Mouse (Mus musculus): ENCODE data around the gene Phlpp1. TPM values are rescaled to one million over a fixed set of nuclear protein-coding genes. Genes with fewer than 3 reads are reported as not detected.
A peak's percentile ranks its signal among the peaks of the same experiment; 100 is the strongest.

The Phlpp1 gene
- polyA plus RNA-seq, 1 experiment from 2014 or later: 3.5 TPM

DNA sequence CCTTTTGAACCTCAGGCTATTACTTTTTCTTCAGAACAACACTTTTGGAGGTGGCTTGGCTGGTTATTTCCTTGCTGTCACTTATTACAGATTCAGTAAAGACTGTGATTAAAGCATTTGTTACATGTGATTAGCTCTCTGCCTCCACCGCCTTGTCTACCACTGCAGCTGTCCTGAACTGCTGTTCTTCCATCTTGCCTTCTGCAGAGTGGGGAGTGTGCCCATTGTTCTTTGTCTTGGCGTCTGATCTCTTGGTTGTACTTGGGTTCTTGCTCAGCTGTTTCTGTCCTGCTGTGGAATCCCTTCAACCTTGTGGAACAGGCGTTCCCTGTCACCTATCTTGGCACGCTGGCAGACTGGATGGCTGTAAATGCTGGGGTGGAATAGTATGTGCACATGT is 30.4 kb downstream of the Phlpp1 start:
- no peak for ATAC-seq (ENCODE audit: insufficient read depth, low FRiP score, low read depth)
- 79% methylated on average over 4 of the region's 4 CpGs for WGBS

GRCm38 (mm10) chr1:106203942-106204341 is 32.4 kb downstream of the Phlpp1 start:
- Histone ChIP-seq H3K9ac (no peak overlapping the region), H3K27me3 (replicated peaks) (no peaks in the 10 kb centered on the region), H3K36me3 (no peaks in the 10 kb centered on the region), H3K27ac (no peak overlapping the region), H3K9me3 (no peaks in the 10 kb centered on the region), H3K4me3 (replicated peaks) (no peak overlapping the region), H3K4me2 (no peak overlapping the region), H3K4me1 (no peaks in the 10 kb centered on the region)
- ATAC-seq (ENCODE audit: insufficient read depth, low FRiP score, low read depth): no peak
- WGBS: 66% methylated on average over 3 of the region's 3 CpGs

More for the DNA sequence above, 30.4 kb downstream of the Phlpp1 start:
- H3K9me3 ChIP-seq: no peaks in the 10 kb centered on the region
- H3K4me2 ChIP-seq: no peak overlapping the region
- H3K4me3 ChIP-seq (replicated peaks): no peak overlapping the region
- H3K9ac ChIP-seq: no peak overlapping the region
- no peaks in the 10 kb centered on the region for H3K4me1 ChIP-seq
- H3K36me3 ChIP-seq: no peaks in the 10 kb centered on the region
- H3K27ac ChIP-seq: no peak overlapping the region
- no peaks in the 10 kb centered on the region for H3K27me3 ChIP-seq (replicated peaks)

DNA sequence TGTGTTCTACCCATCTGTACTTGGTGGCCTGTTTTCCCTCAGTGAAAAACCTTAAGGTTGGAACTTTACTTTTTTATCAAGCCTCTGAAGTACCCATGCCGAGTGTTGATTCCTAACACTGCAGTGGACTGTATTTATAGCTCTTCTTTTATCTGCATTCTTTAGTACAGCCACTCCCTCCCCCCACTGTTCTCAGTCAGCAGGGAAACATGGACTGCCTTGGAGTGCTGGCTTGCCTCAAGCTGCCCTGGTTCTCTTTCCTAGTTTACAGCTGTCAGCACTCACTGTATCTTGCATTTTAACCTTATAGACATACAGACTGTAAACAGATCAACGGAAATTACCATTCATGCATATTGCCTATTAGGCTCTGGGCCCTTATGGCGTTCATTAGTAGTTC is 32.8 kb downstream of the Phlpp1 start:
- Histone ChIP-seq H3K4me3 (replicated peaks) (no peak overlapping the region), H3K36me3 (no peaks in the 10 kb centered on the region), H3K4me2 (no peak overlapping the region), H3K27ac (no peak overlapping the region), H3K9me3 (no peaks in the 10 kb centered on the region), H3K27me3 (replicated peaks) (no peaks in the 10 kb centered on the region), H3K4me1 (no peaks in the 10 kb centered on the region), H3K9ac (no peak overlapping the region)
- ATAC-seq (ENCODE audit: insufficient read depth, low FRiP score, low read depth): peak; percentile 70
- WGBS: 26% methylated on average over 3 of the region's 3 CpGs

GRCm38 (mm10) chr1:106208581-106208980 is 37.0 kb downstream of the Phlpp1 start:
- H3K4me2 ChIP-seq: no peak overlapping the region
- H3K4me3 ChIP-seq (replicated peaks): no peak overlapping the region
- no peaks in the 10 kb centered on the region for H3K9me3 ChIP-seq
- WGBS: 61% methylated on average over 5 of the region's 5 CpGs
- no peak overlapping the region for H3K9ac ChIP-seq
- H3K4me1 ChIP-seq: 0 out of 2 replicates have a peak, but pooled peaks cover 3% of the 10 kb centered on the region
- no peaks in the 10 kb centered on the region for H3K27me3 ChIP-seq (replicated peaks)
- no peaks in the 10 kb centered on the region for H3K36me3 ChIP-seq
- no peak for ATAC-seq (ENCODE audit: insufficient read depth, low FRiP score, low read depth)
- H3K27ac ChIP-seq: no peak overlapping the region

- Histone ChIP-seq H3K27ac (no peak overlapping the region), H3K36me3 (no peaks in the 10 kb centered on the region), H3K27me3 (replicated peaks) (no peaks in the 10 kb centered on the region), H3K4me2 (no peak overlapping the region), H3K4me1 (0 out of 2 replicates have a peak, but pooled peaks cover 3% of the 10 kb centered on the region), H3K4me3 (replicated peaks) (no peak overlapping the region), H3K9ac (no peak overlapping the region), H3K9me3 (no peaks in the 10 kb centered on the region)
- no peak for ATAC-seq (ENCODE audit: insufficient read depth, low FRiP score, low read depth)
- WGBS: 42% methylated on average over 3 of the region's 3 CpGs
These were observed 38.9 kb downstream of the Phlpp1 start for GRCm38 (mm10) chr1:106210461-106210860.

DNA sequence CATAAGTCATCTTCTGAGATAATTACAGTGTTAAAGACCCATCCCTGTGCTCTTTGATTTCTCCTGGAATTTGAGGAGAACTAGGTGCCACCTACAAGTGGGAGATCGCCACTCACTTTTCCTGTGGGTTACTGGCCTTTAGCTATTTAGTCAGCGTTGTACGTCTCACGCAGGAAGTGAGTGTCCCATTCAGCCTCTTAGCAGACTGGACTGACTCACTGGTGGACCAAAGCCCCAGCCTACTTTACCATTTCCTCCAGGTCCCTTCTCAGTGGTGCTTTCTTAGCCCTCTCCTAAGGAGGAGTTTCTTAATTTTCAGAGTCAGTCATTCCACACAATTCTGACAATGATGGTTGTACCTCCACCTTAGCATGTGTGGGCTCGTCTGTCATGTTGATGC is 39.6 kb downstream of the Phlpp1 start:
- H3K4me3 ChIP-seq (replicated peaks): no peak overlapping the region
- H3K36me3 ChIP-seq: no peaks in the 10 kb centered on the region
- no peak for ATAC-seq (ENCODE audit: insufficient read depth, low FRiP score, low read depth)
- H3K27me3 ChIP-seq (replicated peaks): no peaks in the 10 kb centered on the region
- H3K9me3 ChIP-seq: no peaks in the 10 kb centered on the region
- 89% methylated on average over 5 of the region's 5 CpGs for WGBS
- no peak overlapping the region for H3K9ac ChIP-seq
- 0 out of 2 replicates have a peak, but pooled peaks cover 3% of the 10 kb centered on the region for H3K4me1 ChIP-seq
- no peak overlapping the region for H3K4me2 ChIP-seq
- no peak overlapping the region for H3K27ac ChIP-seq

DNA sequence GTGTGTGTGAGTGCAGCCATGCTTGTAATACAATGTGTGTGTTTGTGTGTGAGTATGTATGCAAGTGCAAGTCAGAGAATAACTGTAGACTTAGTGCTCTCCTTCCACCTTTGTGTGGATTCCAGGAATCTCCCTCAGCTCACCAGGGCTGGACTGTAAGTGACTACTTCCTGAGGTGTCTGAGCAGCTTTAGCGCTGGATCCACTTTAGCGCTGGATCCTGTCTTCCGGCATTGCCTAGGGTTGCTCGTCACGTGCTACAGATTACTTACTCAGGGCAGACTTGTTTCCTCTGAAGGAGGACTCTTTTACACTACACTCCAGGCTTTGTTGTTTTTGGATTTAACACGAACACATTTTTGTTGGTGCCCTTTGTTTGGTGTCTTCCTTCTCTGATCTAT is 48.9 kb downstream of the Phlpp1 start:
- no peak overlapping the region for H3K27ac ChIP-seq
- H3K9ac ChIP-seq: no peak overlapping the region
- no peak overlapping the region for H3K4me3 ChIP-seq (replicated peaks)
- H3K4me2 ChIP-seq: no peak overlapping the region
- ATAC-seq (ENCODE audit: insufficient read depth, low FRiP score, low read depth): no peak
- H3K36me3 ChIP-seq: no peaks in the 10 kb centered on the region
- no peaks in the 10 kb centered on the region for H3K4me1 ChIP-seq
- H3K9me3 ChIP-seq: peaks cover 3% of the 10 kb centered on the region; the same call in 1 of the 2 replicates
- WGBS: 67% methylated on average over 6 of the region's 6 CpGs
- H3K27me3 ChIP-seq (replicated peaks): no peaks in the 10 kb centered on the region

- WGBS: 90% methylated on average over 1 of the region's 1 CpGs
- H3K9ac ChIP-seq: no peak overlapping the region
- no peaks in the 10 kb centered on the region for H3K27me3 ChIP-seq (replicated peaks)
- no peaks in the 10 kb centered on the region for H3K36me3 ChIP-seq
- peaks cover 3% of the 10 kb centered on the region; the same call in 1 of the 2 replicates for H3K9me3 ChIP-seq
- no peak overlapping the region for H3K27ac ChIP-seq
- no peaks in the 10 kb centered on the region for H3K4me1 ChIP-seq
- no peak overlapping the region for H3K4me2 ChIP-seq
- H3K4me3 ChIP-seq (replicated peaks): no peak overlapping the region
- ATAC-seq (ENCODE audit: insufficient read depth, low FRiP score, low read depth): no peak
These were observed 49.8 kb downstream of the Phlpp1 start for GRCm38 (mm10) chr1:106221371-106221770.

DNA sequence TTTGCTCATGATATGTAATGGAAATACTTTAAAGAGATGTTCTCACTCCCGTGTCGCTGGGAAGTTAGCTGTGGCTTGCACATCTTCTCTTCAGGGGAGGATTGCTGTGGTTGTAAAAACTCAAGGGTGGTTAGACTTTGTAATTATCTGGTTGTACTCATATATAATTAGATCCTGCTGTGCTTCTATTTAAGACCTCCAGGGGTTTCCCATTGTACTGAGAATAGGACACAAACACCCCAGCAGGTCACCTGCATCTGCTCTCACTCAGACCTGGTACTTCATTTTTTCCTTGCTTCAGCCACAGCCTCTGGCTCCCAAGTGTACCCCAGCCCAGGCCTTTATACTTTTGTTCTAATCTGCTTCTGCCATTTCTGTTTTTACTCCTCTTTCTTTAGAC is 50.4 kb downstream of the Phlpp1 start:
- 68% methylated on average over 2 of the region's 2 CpGs for WGBS

DNA sequence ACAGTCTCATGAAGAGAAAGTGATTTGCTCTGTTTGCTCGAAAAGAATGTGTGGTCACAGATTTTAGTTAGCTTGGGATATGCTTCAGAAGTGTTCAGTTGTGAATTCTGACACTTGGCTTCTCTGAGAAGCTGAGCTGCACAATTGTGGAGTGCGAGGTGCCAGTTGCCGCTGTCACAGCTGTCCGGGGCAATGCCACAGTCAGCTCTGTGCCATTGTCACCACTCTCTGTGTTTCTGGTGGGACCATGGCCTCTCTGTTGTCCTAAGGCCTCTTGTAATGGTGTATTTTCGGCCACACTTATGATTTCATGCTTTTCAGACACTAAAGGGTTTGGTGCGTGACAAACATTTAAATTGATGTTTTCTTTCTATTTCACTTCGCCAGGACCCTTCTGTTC is 55.1 kb downstream of the Phlpp1 start:
- no peak overlapping the region for H3K9ac ChIP-seq
- H3K4me2 ChIP-seq: no peak overlapping the region
- H3K4me3 ChIP-seq (replicated peaks): no peak overlapping the region
- no peak for ATAC-seq (ENCODE audit: insufficient read depth, low FRiP score, low read depth)
- H3K4me1 ChIP-seq: no peaks in the 10 kb centered on the region
- H3K27me3 ChIP-seq (replicated peaks): no peaks in the 10 kb centered on the region
- H3K36me3 ChIP-seq: no peaks in the 10 kb centered on the region
- no peak overlapping the region for H3K27ac ChIP-seq
- H3K9me3 ChIP-seq: peaks cover 3% of the 10 kb centered on the region; the same call in 1 of the 2 replicates
- WGBS: 73% methylated on average over 7 of the region's 7 CpGs

More for the DNA sequence above, 50.4 kb downstream of the Phlpp1 start:
- no peak overlapping the region for H3K4me2 ChIP-seq
- no peak overlapping the region for H3K9ac ChIP-seq
- ATAC-seq (ENCODE audit: insufficient read depth, low FRiP score, low read depth): no peak
- no peak overlapping the region for H3K27ac ChIP-seq
- peaks cover 3% of the 10 kb centered on the region; the same call in 1 of the 2 replicates for H3K9me3 ChIP-seq
- H3K4me3 ChIP-seq (replicated peaks): no peak overlapping the region
- no peaks in the 10 kb centered on the region for H3K27me3 ChIP-seq (replicated peaks)
- H3K4me1 ChIP-seq: no peaks in the 10 kb centered on the region
- H3K36me3 ChIP-seq: no peaks in the 10 kb centered on the region

GRCm38 (mm10) chr1:106230313-106230712 is 58.8 kb downstream of the Phlpp1 start:
- ATAC-seq (ENCODE audit: insufficient read depth, low FRiP score, low read depth): no peak
- no peak overlapping the region for H3K4me2 ChIP-seq
- no peaks in the 10 kb centered on the region for H3K9me3 ChIP-seq
- H3K36me3 ChIP-seq: no peaks in the 10 kb centered on the region
- no peak overlapping the region for H3K27ac ChIP-seq
- H3K27me3 ChIP-seq (replicated peaks): no peaks in the 10 kb centered on the region
- no peak overlapping the region for H3K9ac ChIP-seq
- 70% methylated on average over 3 of the region's 3 CpGs for WGBS
- no peaks in the 10 kb centered on the region for H3K4me1 ChIP-seq
- no peak overlapping the region for H3K4me3 ChIP-seq (replicated peaks)

- no peak for ATAC-seq (ENCODE audit: insufficient read depth, low FRiP score, low read depth)
- H3K9me3 ChIP-seq: no peaks in the 10 kb centered on the region
- no peak overlapping the region for H3K27ac ChIP-seq
- no peak overlapping the region for H3K9ac ChIP-seq
- H3K4me2 ChIP-seq: no peak overlapping the region
- WGBS: 82% methylated on average over 5 of the region's 5 CpGs
- no peaks in the 10 kb centered on the region for H3K36me3 ChIP-seq
- H3K4me1 ChIP-seq: no peaks in the 10 kb centered on the region
- no peaks in the 10 kb centered on the region for H3K27me3 ChIP-seq (replicated peaks)
- no peak overlapping the region for H3K4me3 ChIP-seq (replicated peaks)
These were observed 59.8 kb downstream of the Phlpp1 start for GRCm38 (mm10) chr1:106231345-106231744.

DNA sequence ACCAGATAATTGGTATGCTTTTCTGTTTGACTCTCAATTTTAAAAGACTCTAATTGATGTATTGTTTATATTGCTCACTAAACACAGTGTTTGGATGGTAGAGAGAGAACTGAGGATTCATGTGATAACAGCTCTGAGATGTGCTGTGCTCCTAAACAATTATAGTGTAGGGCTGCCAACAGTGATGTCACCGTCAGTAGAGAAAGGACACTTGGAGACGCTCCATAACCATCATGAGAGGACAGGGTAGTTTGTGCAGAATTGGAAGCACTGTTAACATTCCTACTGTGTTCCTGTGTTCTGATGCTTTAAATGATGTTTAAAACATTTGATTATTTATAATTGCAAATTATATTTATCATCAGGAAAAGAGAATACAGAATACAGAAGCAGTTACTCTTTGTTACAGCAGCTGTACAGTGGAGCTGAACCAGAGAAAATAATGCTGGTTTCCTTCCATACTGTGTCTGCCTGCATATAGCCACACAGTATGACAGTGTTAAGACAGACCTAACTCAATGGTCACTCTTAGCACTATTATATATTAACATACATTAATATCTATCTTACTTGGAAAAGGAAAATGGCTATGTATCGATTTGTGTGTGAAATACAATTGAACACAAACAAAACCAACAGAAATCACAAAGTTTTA is 60.4 kb downstream of the Phlpp1 start:
- H3K4me3 ChIP-seq (replicated peaks): no peak overlapping the region
- no peak overlapping the region for H3K4me2 ChIP-seq
- no peaks in the 10 kb centered on the region for H3K9me3 ChIP-seq
- H3K4me1 ChIP-seq: no peaks in the 10 kb centered on the region
- no peak for ATAC-seq (ENCODE audit: insufficient read depth, low FRiP score, low read depth)
- no peaks in the 10 kb centered on the region for H3K36me3 ChIP-seq
- H3K27ac ChIP-seq: no peak overlapping the region
- WGBS: 63% methylated on average over 3 of the region's 3 CpGs
- H3K27me3 ChIP-seq (replicated peaks): no peaks in the 10 kb centered on the region
- no peak overlapping the region for H3K9ac ChIP-seq
